Mouse (Mus musculus): ENCODE data around the gene Gm13101. TPM values are rescaled to one million over a fixed set of nuclear protein-coding genes. Genes with fewer than 3 reads are reported as not detected.
"Not testable (repeated sequence)": the region's sequence is repeated elsewhere in the genome, so short reads cannot be mapped to it uniquely, and the experiment has no call there.

Gm13101 gene
- polyA plus RNA-seq (2016; fragmentation: Nextera tagmentation; extraction: Ambion mirVana): not detected in 2 replicates

DNA sequence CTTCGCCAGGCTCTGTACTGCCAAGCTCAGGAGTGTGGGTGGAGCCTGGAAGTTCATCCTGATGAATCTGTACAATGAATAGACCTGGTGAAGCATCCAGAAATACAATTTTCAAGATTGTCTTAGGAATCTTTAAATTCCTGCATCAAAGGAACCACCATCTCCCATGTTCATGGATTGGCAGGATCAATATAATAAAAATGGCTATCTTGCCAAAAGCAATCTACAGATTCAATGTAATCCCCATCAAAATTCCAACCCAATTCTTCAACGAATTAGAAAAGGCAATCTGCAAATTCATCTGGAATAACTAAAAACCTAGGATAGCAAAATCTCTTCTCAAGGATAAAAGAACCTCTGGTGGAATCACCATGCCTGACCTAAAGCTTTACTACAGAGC is at the start of gene Gm13101:
TSS of gene Gm13101 (minus strand) at position 101 of the 400 bp plus-strand sequence.
- H3K36me3 ChIP-seq; H3K4me3 ChIP-seq; H3K27me3 ChIP-seq (ENCODE audit: insufficient read depth, poor library complexity, severe bottlenecking); DNase-seq (ENCODE audit: low spot score); H3K27ac ChIP-seq; H3K4me1 ChIP-seq (replicated peaks): not testable (repeated sequence)
- 57% methylated on average over 2 of the region's 2 CpGs for WGBS
- H3K9me3 ChIP-seq: peaks cover 30% of the 10 kb centered on the region; the same call in 1 of the 2 replicates

DNA sequence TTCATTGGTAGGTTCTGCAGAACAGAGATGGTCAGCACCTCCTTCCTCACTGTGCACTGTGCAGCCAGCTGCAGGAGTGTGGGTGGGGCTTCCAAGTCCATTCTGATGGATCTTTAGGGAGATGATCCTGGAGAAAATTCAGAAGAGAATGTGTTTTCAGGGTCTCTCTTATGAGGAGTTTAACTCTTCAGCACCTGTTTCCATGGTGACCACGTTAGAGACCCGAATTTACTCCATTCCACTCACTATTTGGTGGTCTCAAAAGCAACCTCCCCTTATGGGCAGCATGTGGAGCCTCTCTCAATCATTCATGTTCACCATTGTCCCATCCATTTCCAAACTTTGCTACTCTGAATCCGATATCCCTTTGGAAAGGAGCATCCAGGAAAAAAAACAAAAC is 27.5 kb upstream of the Gm13101 start, which contains the start of gene Pramef17:
TSS of gene Pramef17 (minus strand) at position 101 of the 400 bp plus-strand sequence.
- peaks cover 18% of the 10 kb centered on the region for H3K9me3 ChIP-seq
- DNase-seq (ENCODE audit: low spot score); H3K4me3 ChIP-seq; H3K36me3 ChIP-seq; H3K27me3 ChIP-seq (ENCODE audit: insufficient read depth, poor library complexity, severe bottlenecking); H3K4me1 ChIP-seq (replicated peaks); H3K27ac ChIP-seq: not testable (repeated sequence)
- 76% methylated on average over 3 of the region's 3 CpGs for WGBS

DNA sequence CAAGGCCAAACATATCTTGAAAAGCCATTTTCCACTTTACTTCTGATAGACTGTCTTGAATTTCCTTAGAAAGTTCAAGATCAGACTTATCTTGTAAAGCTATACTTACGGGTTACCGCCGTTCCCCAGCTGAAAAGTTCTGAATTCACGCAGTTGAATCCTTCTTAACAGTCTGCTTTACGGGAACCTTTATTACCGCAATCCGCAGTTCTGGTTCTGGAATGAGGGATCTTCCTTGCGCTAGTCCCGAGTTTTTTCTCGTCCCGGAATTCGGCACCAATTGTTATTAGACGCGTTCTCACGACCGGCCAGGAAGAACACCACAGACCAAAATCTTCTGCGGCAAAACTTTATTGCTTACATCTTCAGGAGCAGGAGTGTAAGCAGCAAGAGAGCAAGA is 21.4 kb upstream of the Gm13101 start:
- H3K4me1 ChIP-seq (replicated peaks); H3K36me3 ChIP-seq; H3K27me3 ChIP-seq (ENCODE audit: insufficient read depth, poor library complexity, severe bottlenecking); H3K4me3 ChIP-seq; DNase-seq (ENCODE audit: low spot score); H3K9me3 ChIP-seq; H3K27ac ChIP-seq: not testable (repeated sequence)
- 94% methylated on average over 17 of the region's 17 CpGs for WGBS

DNA sequence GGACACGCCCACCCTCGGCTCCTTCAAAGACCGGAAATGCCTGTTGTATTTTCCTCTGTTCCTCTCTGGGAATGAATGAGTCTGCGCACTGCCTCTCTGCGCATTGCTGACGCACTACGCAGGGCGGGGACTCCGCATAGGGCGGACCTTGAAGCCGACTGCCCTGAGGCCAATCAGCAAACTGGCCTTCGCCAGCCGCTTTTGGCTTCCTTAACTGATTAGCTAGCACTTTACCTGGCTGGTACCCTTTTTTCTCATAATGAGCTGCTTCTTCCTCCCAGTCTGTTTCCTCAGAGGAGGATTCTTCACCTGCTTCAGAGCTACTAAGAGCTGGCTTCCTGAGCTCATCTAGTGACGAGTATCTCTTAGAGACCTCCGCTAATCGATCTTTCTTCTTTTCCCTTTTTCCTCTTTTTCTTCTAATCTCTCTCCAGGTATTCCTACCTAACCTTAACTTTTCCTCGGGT is 20.8 kb upstream of the Gm13101 start:
- not testable (repeated sequence) for H3K27ac ChIP-seq; H3K36me3 ChIP-seq; H3K4me3 ChIP-seq; H3K9me3 ChIP-seq; H3K4me1 ChIP-seq (replicated peaks); DNase-seq (ENCODE audit: low spot score); H3K27me3 ChIP-seq (ENCODE audit: insufficient read depth, poor library complexity, severe bottlenecking)
- WGBS: 83% methylated on average over 14 of the region's 17 CpGs

DNA sequence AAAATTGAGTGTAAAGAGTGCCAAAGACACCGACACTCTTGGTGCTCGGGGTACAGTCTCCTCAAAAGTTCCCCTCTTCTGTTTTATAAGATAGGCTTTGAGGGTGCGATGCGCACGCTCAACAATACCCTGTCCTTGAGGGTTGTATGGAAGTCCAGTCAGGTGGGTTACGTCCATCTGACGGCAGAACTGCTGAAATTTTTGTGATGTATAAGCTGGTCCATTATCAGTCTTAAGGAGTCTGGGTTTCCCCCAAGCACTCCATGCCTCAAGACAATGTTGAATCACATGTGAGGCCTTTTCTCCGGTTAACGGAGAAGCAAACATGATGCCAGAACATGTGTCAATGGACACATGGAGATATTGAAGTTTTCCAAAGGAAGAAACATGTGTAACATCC is 19.0 kb upstream of the Gm13101 start:
- H3K4me3 ChIP-seq; H3K36me3 ChIP-seq; H3K4me1 ChIP-seq (replicated peaks); H3K27me3 ChIP-seq (ENCODE audit: insufficient read depth, poor library complexity, severe bottlenecking); H3K27ac ChIP-seq; DNase-seq (ENCODE audit: low spot score): not testable (repeated sequence)
- 95% methylated on average over 6 of the region's 9 CpGs for WGBS
- peaks cover 12% of the 10 kb centered on the region; the same call in 1 of the 2 replicates for H3K9me3 ChIP-seq

DNA sequence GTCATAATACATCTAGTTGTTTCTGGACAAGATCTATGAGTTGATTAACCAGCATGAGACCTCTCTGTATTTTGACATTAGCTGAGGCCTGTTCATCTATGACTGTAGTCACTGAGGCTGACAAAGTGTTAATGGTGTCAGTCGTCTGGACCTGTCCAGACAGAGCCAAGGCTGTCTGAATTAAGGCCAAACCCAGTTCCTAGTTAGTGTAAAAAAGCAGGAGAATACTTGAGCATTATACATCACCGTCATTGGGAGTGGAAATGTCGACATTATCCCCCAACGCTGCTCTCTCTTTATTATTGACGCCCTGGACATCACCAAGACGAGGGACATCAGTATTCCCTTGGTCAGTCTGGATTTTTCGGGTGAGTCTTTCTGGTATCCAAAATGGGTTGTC is 18.4 kb upstream of the Gm13101 start:
- not testable (repeated sequence) for H3K4me3 ChIP-seq; H3K4me1 ChIP-seq (replicated peaks); H3K27me3 ChIP-seq (ENCODE audit: insufficient read depth, poor library complexity, severe bottlenecking); H3K36me3 ChIP-seq; H3K27ac ChIP-seq; DNase-seq (ENCODE audit: low spot score)
- peaks cover 12% of the 10 kb centered on the region; the same call in 1 of the 2 replicates for H3K9me3 ChIP-seq
- WGBS: no CpG with 5 or more reads among the region's 7 CpGs

DNA sequence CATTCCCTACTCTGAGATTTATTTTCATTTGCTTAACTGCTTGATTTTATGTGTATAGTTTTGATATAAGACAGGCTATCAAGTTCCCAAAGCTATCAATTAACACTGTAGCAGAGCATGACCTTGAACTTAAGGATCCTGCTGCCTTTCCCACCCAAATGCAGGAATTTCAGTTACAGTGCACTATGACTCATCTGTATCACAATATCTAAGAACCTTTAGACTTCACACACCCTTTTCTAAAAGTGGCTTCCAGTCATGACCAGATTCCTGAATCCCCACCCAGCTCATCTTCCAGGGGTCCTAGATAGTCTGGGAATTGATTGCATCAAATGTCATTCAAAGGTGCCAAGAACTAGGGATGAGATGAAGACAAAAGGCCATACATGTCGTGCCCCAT is 16.7 kb upstream of the Gm13101 start:
- 56% methylated on average over 1 of the region's 1 CpGs for WGBS

DNA sequence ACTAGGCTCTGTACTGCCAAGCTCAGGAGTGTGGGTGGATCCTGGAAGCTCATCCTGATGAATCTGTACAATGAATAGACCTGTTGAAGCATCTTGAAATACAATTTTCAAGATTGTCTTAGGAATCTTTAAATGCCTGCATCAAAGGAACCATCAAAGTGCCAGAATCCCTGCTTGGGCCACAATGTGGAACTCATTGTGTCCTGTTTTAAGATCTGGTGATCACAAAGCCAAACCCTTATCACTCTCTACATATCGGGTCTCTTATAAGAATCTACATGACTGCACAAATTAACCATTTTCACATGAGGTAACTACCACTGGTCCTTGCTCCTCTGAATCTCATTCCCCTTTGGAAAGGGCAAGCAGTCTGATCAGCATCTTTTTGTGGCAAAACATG is 15.8 kb downstream of the Gm13101 start, which contains the start of gene Pramef25:
TSS of gene Pramef25 (minus strand) at position 101 of the 400 bp plus-strand sequence.
- H3K9me3 ChIP-seq: peaks cover 44% of the 10 kb centered on the region
- H3K4me1 ChIP-seq (replicated peaks); H3K36me3 ChIP-seq; H3K27me3 ChIP-seq (ENCODE audit: insufficient read depth, poor library complexity, severe bottlenecking); H3K27ac ChIP-seq; H3K4me3 ChIP-seq; DNase-seq (ENCODE audit: low spot score): not testable (repeated sequence)
- 82% methylated on average over 1 of the region's 1 CpGs for WGBS

More for the DNA sequence above, 16.7 kb upstream of the Gm13101 start:
- not testable (repeated sequence) for H3K4me1 ChIP-seq (replicated peaks); DNase-seq (ENCODE audit: low spot score); H3K27me3 ChIP-seq (ENCODE audit: insufficient read depth, poor library complexity, severe bottlenecking); H3K27ac ChIP-seq; H3K36me3 ChIP-seq; H3K4me3 ChIP-seq
- peaks cover 15% of the 10 kb centered on the region for H3K9me3 ChIP-seq

Other genes with a start within 250 kb of the Gm13101 start
- gene Gm13078, start 247.5 kb downstream of the Gm13101 start, polyA plus RNA-seq (2016; fragmentation: Nextera tagmentation; extraction: Ambion mirVana): not detected in 2 replicates
- not detected in 2 replicates for gene Gm13023, start 177.6 kb downstream of the Gm13101 start, polyA plus RNA-seq (2016; fragmentation: Nextera tagmentation; extraction: Ambion mirVana)
- gene Gm13084, start 150.9 kb downstream of the Gm13101 start, polyA plus RNA-seq (2016; fragmentation: Nextera tagmentation; extraction: Ambion mirVana): not detected in 2 replicates
- gene Gm13103, start 120.5 kb downstream of the Gm13101 start, polyA plus RNA-seq (2016; fragmentation: Nextera tagmentation; extraction: Ambion mirVana): not detected in 2 replicates
- gene Pramef6, start 66.6 kb downstream of the Gm13101 start, polyA plus RNA-seq (2016; fragmentation: Nextera tagmentation; extraction: Ambion mirVana): not detected in 2 replicates
- not detected in 2 replicates for gene Pramef25, start 15.9 kb downstream of the Gm13101 start, polyA plus RNA-seq (2016; fragmentation: Nextera tagmentation; extraction: Ambion mirVana)
- not detected in 2 replicates for gene Pramef17, start 27.4 kb upstream of the Gm13101 start, polyA plus RNA-seq (2016; fragmentation: Nextera tagmentation; extraction: Ambion mirVana)
- gene Pramel4, start 92.2 kb upstream of the Gm13101 start, polyA plus RNA-seq (2016; fragmentation: Nextera tagmentation; extraction: Ambion mirVana): not detected in 2 replicates
- gene Gm13102, start 139.5 kb upstream of the Gm13101 start, polyA plus RNA-seq (2016; fragmentation: Nextera tagmentation; extraction: Ambion mirVana): not detected in 2 replicates
- not detected in 2 replicates for gene Oog3, start 195.7 kb upstream of the Gm13101 start, polyA plus RNA-seq (2016; fragmentation: Nextera tagmentation; extraction: Ambion mirVana)
- gene Oog2, start 223.8 kb upstream of the Gm13101 start, polyA plus RNA-seq (2016; fragmentation: Nextera tagmentation; extraction: Ambion mirVana): not detected in 2 replicates
- not detected in 2 replicates for gene C87977, start 246.4 kb upstream of the Gm13101 start, polyA plus RNA-seq (2016; fragmentation: Nextera tagmentation; extraction: Ambion mirVana)